Mouse (Mus musculus) heart, adult 8-10 months (tissue): ENCODE measurements around the gene Mid1ip1. TPM values are rescaled to one million over a fixed set of nuclear protein-coding genes. Genes with fewer than 3 reads are reported as not detected.

Source experiments
- DNase-seq: peaks from one replicate; pipeline ENCODE4 v3.0.0; 2022; ENCODE audit warnings: low spot score
- total RNA-seq, 4 experiments: library from RNA; stranded (reverse); gene quantifications; 2 replicates each; pipeline ENCODE4 v1.2.4; 2022

The Mid1ip1 gene
- total RNA-seq: 100 to 1,000 TPM; 177 to 272 (median 193) TPM

- peak; percentile 90 for DNase-seq
Observed at GRCm38 (mm10) chrX:10714696-10715140, at the start of gene Mid1ip1. Mid1ip1 (plus strand) TSS chrX:10715013.

GRCm38 (mm10) chrX:10694455-10695180 lies 20.2 kb upstream of the Mid1ip1 start:
- no peak for DNase-seq

- no peak for DNase-seq
Observed at GRCm38 (mm10) chrX:10706728-10707127, 8.1 kb upstream of the Mid1ip1 start.

GRCm38 (mm10) chrX:10713839-10714637 lies 775 bp upstream of the Mid1ip1 start:
- DNase-seq: no peak

GRCm38 (mm10) chrX:10716917-10717763 lies 2.3 kb downstream of the Mid1ip1 start:
- DNase-seq: peak; percentile 90

GRCm38 (mm10) chrX:10718021-10718837 lies 3.4 kb downstream of the Mid1ip1 start:
- no peak for DNase-seq

- DNase-seq: peak; percentile 52
Observed at GRCm38 (mm10) chrX:10718838-10719539, 4.2 kb downstream of the Mid1ip1 start.

- no peak for DNase-seq
Observed at GRCm38 (mm10) chrX:10720391-10720790, 5.6 kb downstream of the Mid1ip1 start.

- no peak for DNase-seq
Observed at GRCm38 (mm10) chrX:10724571-10724970, 9.8 kb downstream of the Mid1ip1 start.

- peak; percentile 45 for DNase-seq
Observed at GRCm38 (mm10) chrX:10729488-10729887, 14.7 kb downstream of the Mid1ip1 start.

GRCm38 (mm10) chrX:10734453-10734852 lies 19.6 kb downstream of the Mid1ip1 start:
- no peak for DNase-seq

GRCm38 (mm10) chrX:10734874-10735273 lies 20.1 kb downstream of the Mid1ip1 start:
- no peak for DNase-seq

GRCm38 (mm10) chrX:10758866-10759265 lies 44.1 kb downstream of the Mid1ip1 start:
- peak; percentile 40 for DNase-seq

GRCm38 (mm10) chrX:10763476-10764016 lies 48.7 kb downstream of the Mid1ip1 start:
- DNase-seq: no peak

Other genes starting within 250 kb of the Mid1ip1 start
- gene Tspan7, start 229.9 kb upstream of the Mid1ip1 start, total RNA-seq: 100 to 1,000 TPM; 113 to 130 (median 125) TPM